Mouse (Mus musculus) brain, embryonic 18.5 days (tissue): ENCODE measurements around the gene Sept9.

Source experiments
- DNase-seq: peaks from one replicate; pipeline ENCODE4 v3.0.0-alpha.2; 2012; ENCODE audit warnings: low read depth, low spot score

The Sept9 gene

DNA sequence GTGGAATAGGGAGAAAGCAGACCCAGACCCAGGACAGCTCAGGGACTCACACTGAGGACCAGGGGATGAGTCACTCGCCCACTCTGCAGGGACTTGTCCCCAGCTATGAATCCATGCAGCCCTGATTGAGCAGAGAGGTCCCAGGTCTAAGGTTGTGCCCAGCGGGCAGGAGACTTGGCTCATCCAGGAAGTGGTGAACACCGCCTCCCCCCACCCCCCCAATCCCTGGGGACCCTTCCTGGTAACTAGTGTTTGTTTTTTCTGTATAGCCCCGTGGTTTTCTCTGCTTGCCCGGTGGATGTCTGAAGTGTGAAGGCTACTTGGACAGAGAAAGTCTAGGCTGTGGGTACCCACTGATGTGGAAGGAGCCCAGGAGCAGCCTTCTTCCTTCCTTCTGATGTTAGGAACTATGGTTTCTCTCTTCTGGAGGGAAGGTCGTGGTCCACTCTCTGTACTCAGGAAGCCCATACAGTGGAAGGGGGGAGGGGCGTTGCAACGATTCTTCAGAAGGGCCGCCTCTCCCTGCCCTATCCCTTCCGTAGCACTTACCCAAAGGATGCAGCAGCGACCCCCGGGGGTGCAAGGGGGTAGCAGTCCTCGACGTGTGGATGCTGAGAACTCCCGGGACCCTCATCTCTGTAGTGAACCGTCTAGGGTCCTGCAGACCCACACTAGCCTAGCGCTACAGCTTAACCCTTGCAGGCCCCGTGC, 66.0 kb downstream of the Sept9 start:
- DNase-seq = no peak

GRCm38 (mm10) chr11:117265981-117266905, 66.8 kb downstream of the Sept9 start:
- no peak for DNase-seq

- DNase-seq = no peak
Measured at GRCm38 (mm10) chr11:117266906-117267721, 67.7 kb downstream of the Sept9 start.

DNA sequence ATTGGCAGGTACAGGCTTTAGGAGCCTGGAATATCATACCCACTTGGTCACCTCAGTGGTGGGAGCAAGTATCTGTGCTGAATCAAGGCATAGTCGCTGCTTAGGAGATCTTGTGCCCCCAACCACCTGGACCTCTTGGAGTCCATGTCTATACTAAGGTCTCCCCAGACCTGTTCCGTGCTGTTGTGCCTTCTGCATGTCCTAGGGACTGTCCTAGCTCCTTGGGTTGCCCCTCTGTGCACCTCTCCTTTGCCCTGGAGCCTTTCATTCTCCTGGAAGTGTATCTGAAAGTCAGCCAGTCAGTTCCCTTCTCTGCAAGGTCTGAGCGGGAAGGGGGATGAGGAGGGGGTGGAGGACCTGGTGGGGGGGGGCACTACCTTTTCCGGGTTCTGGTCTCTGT, 68.4 kb downstream of the Sept9 start:
- no peak for DNase-seq

DNA sequence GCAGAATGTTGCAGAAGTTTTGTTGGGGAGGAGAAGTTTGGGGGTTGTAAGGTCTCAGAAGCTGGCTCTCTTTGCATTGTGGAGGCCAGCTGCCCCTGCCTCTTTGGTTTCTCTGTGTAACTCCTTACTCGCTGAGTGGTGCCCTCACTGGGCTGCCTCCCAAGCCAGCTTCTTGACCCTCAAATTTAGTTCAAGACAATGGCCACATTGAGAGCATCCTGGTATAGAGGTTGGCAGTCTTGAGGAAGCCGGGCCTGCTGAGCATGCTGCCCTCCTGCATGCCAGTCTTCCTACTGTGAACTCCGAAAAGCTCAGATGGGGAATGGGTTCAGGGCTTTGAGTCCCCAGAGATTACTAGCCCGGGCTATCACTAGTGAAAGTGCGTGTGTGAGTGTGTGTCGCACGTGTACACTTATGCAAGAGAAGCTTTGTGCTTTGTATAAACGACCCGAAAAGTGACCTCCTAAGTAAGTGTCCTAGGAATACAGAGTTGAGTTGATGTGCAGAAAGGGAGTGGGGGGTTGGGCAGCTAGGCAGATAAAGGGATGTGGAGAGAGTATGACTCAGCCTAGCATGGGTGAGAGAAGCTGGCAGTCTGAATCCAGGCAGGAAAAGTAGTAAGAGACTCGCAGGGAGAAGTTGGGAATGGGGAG, 69.0 kb downstream of the Sept9 start:
- DNase-seq = no peak

DNA sequence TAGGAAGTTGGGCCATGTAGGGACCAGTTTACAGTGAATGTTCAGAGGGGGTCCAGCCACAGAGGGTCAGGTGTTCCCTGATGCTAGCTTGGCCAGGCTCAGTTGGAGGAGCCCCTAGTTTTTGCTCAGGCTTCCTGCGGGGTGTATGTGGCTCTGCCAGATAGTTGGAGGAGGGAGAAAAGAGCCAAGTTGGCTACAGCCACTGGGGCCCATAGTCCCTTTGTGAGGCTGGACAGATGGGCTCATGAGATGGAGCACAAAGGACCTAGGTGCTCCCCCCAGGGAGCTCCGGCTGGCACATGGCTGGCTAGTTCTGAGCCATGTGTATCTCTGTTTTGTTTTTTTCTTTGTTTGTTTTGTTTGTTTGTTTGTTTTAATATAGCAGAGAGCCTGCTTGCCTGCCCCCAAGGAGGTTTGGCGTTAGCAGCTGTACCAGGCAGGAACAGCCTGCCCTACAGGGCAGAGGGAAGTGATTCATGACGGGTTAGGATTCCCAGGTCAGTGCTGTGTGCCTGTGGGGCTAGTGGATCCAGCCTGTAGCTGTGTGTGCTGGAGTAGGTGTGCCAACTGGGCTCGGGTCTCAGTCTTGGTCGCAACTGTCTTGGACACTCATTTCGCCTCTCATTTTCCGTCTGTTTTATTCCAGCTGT, 69.7 kb downstream of the Sept9 start:
- DNase-seq = no peak

GRCm38 (mm10) chr11:117269946-117270345, 70.5 kb downstream of the Sept9 start:
- no peak for DNase-seq

GRCm38 (mm10) chr11:117274973-117275372, 75.5 kb downstream of the Sept9 start:
- DNase-seq = no peak

DNA sequence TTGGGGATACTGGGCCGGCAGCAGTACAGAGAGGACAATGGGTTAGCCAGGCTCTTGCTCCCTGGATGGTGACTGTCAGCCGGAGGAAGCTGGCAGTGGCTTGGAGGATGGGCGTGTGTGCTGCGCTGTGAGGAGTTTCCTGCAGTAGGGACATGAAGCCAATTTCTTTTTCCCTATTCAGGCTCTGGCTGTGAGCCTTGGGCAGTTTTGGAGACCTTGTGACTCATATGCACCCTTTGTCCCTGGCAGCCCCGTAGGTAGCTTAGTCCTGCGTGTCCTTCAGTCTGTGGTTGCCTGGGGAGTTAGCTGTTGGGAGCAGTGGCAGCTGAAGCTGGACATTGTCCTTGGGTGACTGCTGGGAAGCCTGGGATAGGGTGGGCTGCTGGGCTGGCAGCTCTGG, 76.5 kb downstream of the Sept9 start:
- DNase-seq = no peak

- no peak for DNase-seq
Measured at GRCm38 (mm10) chr11:117276946-117277345, 77.5 kb downstream of the Sept9 start.

DNA sequence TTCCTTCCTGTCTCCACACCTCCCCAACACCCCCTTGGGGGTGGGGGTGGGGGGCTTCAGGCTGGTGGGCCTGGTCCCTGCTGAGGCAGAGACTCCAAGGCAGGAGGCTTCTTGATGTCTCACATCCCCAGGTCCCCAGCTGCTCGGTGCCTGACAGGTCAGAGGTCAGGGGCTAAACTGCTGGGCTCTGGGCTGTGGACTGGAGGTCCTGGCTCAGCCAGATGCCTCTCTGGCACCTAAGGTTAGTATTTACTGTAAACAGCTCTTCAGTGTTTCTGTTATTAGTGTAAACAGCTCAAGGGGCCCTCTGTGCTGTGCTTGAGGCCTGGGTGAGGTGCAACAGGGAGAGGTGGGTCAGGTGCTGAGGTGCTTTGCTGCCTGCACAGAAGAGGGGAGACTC, 78.7 kb downstream of the Sept9 start:
- DNase-seq = no peak

DNA sequence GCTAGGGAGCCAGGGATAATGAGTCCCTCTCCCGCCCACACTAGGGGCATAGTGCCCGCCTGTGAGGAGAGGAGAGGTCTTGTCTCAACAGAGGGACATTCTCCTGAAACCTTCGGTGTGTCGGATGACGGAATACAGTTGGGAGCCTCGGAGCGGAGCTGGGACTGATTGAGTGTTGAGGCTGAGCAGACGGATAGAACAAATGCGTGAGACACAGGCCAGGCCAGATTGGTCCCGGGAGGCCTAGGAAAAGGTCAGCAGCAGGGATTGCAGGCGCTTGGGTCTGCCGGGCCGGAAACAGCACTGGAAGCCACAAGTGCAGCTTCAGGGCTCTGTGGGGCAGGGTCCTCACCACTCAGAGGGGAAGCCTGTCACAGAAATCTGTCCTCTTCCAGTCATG, 79.1 kb downstream of the Sept9 start:
- no peak for DNase-seq

- DNase-seq = no peak
Measured at GRCm38 (mm10) chr11:117279993-117280392, 80.5 kb downstream of the Sept9 start.

GRCm38 (mm10) chr11:117283048-117283888, 83.8 kb downstream of the Sept9 start:
- no peak for DNase-seq

DNA sequence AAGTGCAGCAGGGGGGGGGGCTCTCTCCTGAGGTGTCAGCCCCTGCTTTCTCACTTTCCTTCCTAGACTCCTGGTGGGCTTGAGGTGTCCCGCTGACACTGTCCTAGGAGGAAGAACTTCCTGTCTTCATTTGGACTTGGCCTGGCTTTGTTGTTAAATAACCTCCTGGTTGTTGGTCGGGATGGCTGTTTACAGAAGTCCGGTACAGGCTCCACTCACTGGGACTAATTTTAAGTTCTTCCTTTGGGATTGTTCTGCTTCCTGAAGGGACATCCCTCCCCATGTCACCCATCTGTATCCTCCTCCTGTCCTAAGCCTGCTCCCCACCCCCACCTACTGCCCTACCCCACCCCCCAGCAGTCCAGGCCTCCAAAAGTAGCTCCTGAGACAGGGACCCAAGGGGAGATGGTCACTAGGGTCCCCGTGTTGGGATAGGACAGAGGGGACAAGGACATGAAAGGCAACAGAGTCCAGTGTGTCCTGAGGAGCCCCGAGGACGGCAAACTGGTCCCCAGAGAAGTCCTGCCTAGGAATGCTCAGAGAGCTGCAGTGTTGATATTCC, 84.5 kb downstream of the Sept9 start:
- DNase-seq = no peak

DNA sequence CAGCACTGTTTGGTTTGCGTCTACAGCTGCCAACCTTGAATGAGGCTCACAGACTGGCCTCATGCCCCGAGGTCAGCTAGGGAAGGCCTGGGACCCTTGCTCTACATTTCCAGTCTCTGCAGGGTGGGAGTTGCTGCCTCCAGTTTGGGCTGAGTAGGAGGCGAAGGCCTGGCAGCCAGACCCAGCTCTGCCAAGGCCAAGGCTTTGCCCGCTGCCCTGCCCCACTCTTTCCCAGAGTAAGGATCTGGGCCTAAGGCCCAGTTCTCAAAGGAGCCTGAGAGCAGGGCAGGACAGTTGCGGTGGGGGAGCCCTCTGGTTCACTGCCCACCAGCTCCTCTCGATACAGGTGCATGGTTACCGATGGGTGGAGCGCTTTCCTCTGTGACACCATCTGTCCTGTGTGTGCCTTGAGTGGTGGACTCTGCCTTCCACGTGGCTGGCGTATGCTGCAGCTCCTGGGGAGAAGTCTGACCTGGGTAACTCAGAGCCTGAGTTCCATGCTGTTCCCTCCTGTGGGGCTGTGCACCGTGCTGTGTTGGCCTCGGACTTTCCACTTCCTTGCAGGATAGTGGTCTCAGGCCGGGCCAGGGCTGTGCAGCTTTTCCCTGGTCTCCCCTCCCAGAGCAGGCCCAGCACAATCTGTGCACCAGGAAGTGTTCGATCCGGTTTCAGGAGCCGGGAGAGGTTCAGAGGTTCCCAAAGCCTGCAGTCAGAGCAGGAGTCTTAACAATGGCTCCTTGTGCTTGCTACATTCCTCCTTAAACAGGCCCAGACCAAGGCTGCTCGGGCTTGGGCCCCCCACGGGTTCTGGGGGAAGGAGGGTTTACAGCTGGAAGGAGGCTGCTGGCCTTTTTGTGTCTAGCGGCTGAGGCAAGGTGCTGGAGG, 85.5 kb downstream of the Sept9 start:
- DNase-seq = no peak

GRCm38 (mm10) chr11:117285606-117285931, 86.1 kb downstream of the Sept9 start:
- no peak for DNase-seq

GRCm38 (mm10) chr11:117287792-117288191, 88.3 kb downstream of the Sept9 start:
- DNase-seq = no peak

DNA sequence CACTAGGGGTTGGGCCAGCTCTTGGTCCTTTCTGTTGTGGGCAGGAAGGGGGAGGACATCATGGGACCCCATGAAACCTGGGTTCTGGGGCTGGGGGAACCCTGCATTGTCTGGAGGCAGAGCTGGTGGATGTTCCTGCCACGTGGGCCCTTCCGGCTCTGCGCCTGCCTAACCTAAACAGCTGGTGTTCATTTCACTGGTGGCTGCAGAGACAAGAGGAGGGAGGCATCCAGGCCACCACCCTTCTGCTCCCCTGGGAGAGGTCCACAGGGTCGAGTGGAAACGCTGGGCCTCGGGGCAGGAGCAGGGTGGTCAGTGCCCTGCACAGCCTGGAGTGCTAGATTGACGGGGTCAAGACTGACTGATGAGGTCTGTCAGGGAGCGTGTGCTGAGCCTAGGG, 89.3 kb downstream of the Sept9 start:
- DNase-seq = no peak
